Mouse (Mus musculus) MEL (cell line): ENCODE results near the gene Acot11.

Source experiments
- CHD2 ChIP-seq: IDR thresholded peaks from 2 replicates; pipeline ENCODE4 v1.6.1; 2011; ENCODE audit warnings: low read length, improper control_type of control experiment
- CTCF ChIP-seq, 3 experiments: IDR thresholded peaks in 2 of 3; conservative IDR thresholded peaks in 1 of 3; 2 replicates each; pipeline ENCODE4 v1.5.1; 2011 to 2012; ENCODE audit warnings: low read length in 3 of 3, low read depth in 2 of 3, mild to moderate bottlenecking in 2 of 3, improper control_type of control experiment in 1 of 3, inconsistent platforms in 1 of 3, mixed read lengths in 1 of 3, moderate library complexity in 1 of 3; ENCODE audit not compliant: control insufficient read depth in 1 of 3, insufficient read depth in 1 of 3, poor library complexity in 1 of 3, severe bottlenecking in 1 of 3
- EP300 ChIP-seq, 2 experiments: IDR thresholded peaks; 2 replicates each; pipeline ENCODE4 v1.6.1; 2011; ENCODE audit warnings: improper control_type of control experiment in 2 of 2, low read length in 2 of 2, low read depth in 1 of 2, mild to moderate bottlenecking in 1 of 2
- MAFK ChIP-seq: IDR thresholded peaks from 2 replicates; pipeline ENCODE4 v1.6.1; 2011; ENCODE audit warnings: low read depth, mild to moderate bottlenecking, low read length, improper control_type of control experiment, borderline replicate concordance
- POLR2A ChIP-seq, 2 experiments: IDR thresholded peaks; 2 replicates each; pipeline ENCODE4 v1.6.1; 2011 to 2012; ENCODE audit warnings: low read length in 2 of 2, mild to moderate bottlenecking in 2 of 2, control low read depth in 1 of 2, improper control_type of control experiment in 1 of 2, low read depth in 1 of 2, moderate library complexity in 1 of 2; ENCODE audit not compliant: control insufficient read depth in 1 of 2, insufficient read depth in 1 of 2, poor library complexity in 1 of 2
- RCOR1 ChIP-seq: IDR thresholded peaks from 2 replicates; pipeline ENCODE4 v1.6.1; 2012; ENCODE audit warnings: low read depth, mild to moderate bottlenecking, inconsistent platforms, low read length, improper control_type of control experiment
- TCF12 ChIP-seq: IDR thresholded peaks from 2 replicates; pipeline ENCODE4 v1.6.1; 2014; ENCODE audit warnings: low read depth, mild to moderate bottlenecking, inconsistent platforms, low read length, improper control_type of control experiment, moderate library complexity

- no peak for TF ChIP-seq POLR2A (IDR thresholded peaks at IDR 0.05; ENCODE audit: control insufficient read depth in 1 of 2, insufficient read depth in 1 of 2, low read depth in 1 of 2, low read length in 2 of 2, poor library complexity in 1 of 2)
- no peak for TF ChIP-seq RCOR1
- no peak for TF ChIP-seq CTCF (IDR thresholded peaks at IDR 0.05 in 2 of 3, conservative IDR thresholded peaks at IDR 0.05 in 1 of 3; ENCODE audit: control insufficient read depth in 1 of 3, insufficient read depth in 1 of 3, low read depth in 2 of 3, low read length in 3 of 3, poor library complexity in 1 of 3, severe bottlenecking in 1 of 3)
- TF ChIP-seq EP300 (IDR thresholded peaks at IDR 0.05; ENCODE audit: low read depth in 1 of 2, low read length in 2 of 2): no peak
- no peak for TF ChIP-seq CHD2
- TF ChIP-seq MAFK: no peak
- no peak for TF ChIP-seq TCF12
Measured at GRCm38 (mm10) chr4:106784806-106785205, 20.0 kb downstream of the Acot11 start.
